Mouse (Mus musculus): ENCODE results near the gene Noct.

Noct gene

GRCm38 (mm10) chr3:51221847-51222246 is 2.4 kb upstream of the Noct start:
- H3K4me3 ChIP-seq (replicated peaks; ENCODE audit: low read length), result peak overlapping the region; percentile 27
- peaks cover 70% of the 10 kb centered on the region for H3K4me1 ChIP-seq (replicated peaks; ENCODE audit: low read depth, low read length)
- H3K36me3 ChIP-seq (ENCODE audit: insufficient read depth, low read length), result peaks cover 7% of the 10 kb centered on the region
- H3K27me3 ChIP-seq (ENCODE audit: insufficient read depth, low read length), result no peaks in the 10 kb centered on the region
- TF ChIP-seq CTCF (conservative IDR thresholded peaks at IDR 0.05; ENCODE audit: low read length), result no peak
- no peak for TF ChIP-seq NANOG (IDR thresholded peaks at IDR 0.05; ENCODE audit: borderline replicate concordance, low read length)
- no peak for TF ChIP-seq POU5F1 (IDR thresholded peaks at IDR 0.05; ENCODE audit: borderline replicate concordance, low read length)
- H3K9me3 ChIP-seq (ENCODE audit: low read length), result no peaks in the 10 kb centered on the region

GRCm38 (mm10) chr3:51222302-51222701 is 1.9 kb upstream of the Noct start:
- H3K27me3 ChIP-seq (ENCODE audit: insufficient read depth, low read length), result no peaks in the 10 kb centered on the region
- H3K36me3 ChIP-seq (ENCODE audit: insufficient read depth, low read length), result peaks cover 9% of the 10 kb centered on the region
- H3K9me3 ChIP-seq (ENCODE audit: low read length), result no peaks in the 10 kb centered on the region
- TF ChIP-seq CTCF (conservative IDR thresholded peaks at IDR 0.05; ENCODE audit: low read length) (no peak), NANOG (IDR thresholded peaks at IDR 0.05; ENCODE audit: borderline replicate concordance, low read length) (no peak), POU5F1 (IDR thresholded peaks at IDR 0.05; ENCODE audit: borderline replicate concordance, low read length) (no peak)
- peak overlapping the region; percentile 29 for H3K4me3 ChIP-seq (replicated peaks; ENCODE audit: low read length)
- peaks cover 69% of the 10 kb centered on the region for H3K4me1 ChIP-seq (replicated peaks; ENCODE audit: low read depth, low read length)

- Histone ChIP-seq H3K36me3 (ENCODE audit: insufficient read depth, low read length) (peaks cover 9% of the 10 kb centered on the region), H3K4me1 (replicated peaks; ENCODE audit: low read depth, low read length) (peaks cover 69% of the 10 kb centered on the region)
Measured at GRCm38 (mm10) chr3:51222834-51223460, 1.3 kb upstream of the Noct start.

DNA sequence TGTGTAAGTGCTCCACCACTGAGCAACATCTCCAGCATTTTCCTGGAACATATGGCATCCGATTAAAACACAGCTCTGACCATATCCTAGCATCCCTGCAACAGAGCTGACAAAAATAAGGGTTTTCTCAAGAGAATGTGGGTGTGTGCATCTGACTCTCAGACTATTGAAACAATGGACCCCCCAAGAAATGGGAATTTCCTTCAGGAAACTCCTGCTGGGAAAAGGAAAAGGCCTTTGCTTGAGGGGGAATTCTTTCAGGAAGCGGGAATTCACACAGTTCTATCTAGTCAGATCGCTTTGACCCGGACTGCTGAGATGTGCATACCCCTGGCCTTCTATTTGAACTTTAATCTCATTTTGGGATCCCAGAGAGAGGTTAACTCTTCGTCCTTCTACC is 691 bp upstream of the Noct start:
- H3K36me3 ChIP-seq (ENCODE audit: insufficient read depth, low read length), result peaks cover 11% of the 10 kb centered on the region
- TF ChIP-seq POU5F1 (IDR thresholded peaks at IDR 0.05; ENCODE audit: borderline replicate concordance, low read length) (no peak), NANOG (IDR thresholded peaks at IDR 0.05; ENCODE audit: borderline replicate concordance, low read length) (peak; percentile 87)
- no peaks in the 10 kb centered on the region for H3K9me3 ChIP-seq (ENCODE audit: low read length)

More at GRCm38 (mm10) chr3:51222834-51223460, 1.3 kb upstream of the Noct start:
- TF ChIP-seq NANOG (IDR thresholded peaks at IDR 0.05; ENCODE audit: borderline replicate concordance, low read length), result no peak; the same call in 1 of the 2 replicates
- no peak for TF ChIP-seq POU5F1 (IDR thresholded peaks at IDR 0.05; ENCODE audit: borderline replicate concordance, low read length)
- no peak for TF ChIP-seq CTCF (conservative IDR thresholded peaks at IDR 0.05; ENCODE audit: low read length)
- Histone ChIP-seq H3K27me3 (ENCODE audit: insufficient read depth, low read length) (no peaks in the 10 kb centered on the region), H3K4me3 (replicated peaks; ENCODE audit: low read length) (peak overlapping the region; percentile 93), H3K9me3 (ENCODE audit: low read length) (no peaks in the 10 kb centered on the region)

GRCm38 (mm10) chr3:51225226-51225750 is 1.0 kb downstream of the Noct start:
- peak overlapping the region; percentile 93 for H3K4me3 ChIP-seq (replicated peaks; ENCODE audit: low read length)
- H3K9me3 ChIP-seq (ENCODE audit: low read length), result no peaks in the 10 kb centered on the region
- peaks cover 74% of the 10 kb centered on the region for H3K4me1 ChIP-seq (replicated peaks; ENCODE audit: low read depth, low read length)
- TF ChIP-seq CTCF (conservative IDR thresholded peaks at IDR 0.05; ENCODE audit: low read length) (no peak), POU5F1 (IDR thresholded peaks at IDR 0.05; ENCODE audit: borderline replicate concordance, low read length) (no peak), NANOG (IDR thresholded peaks at IDR 0.05; ENCODE audit: borderline replicate concordance, low read length) (no peak)
- no peaks in the 10 kb centered on the region for H3K27me3 ChIP-seq (ENCODE audit: insufficient read depth, low read length)
- peaks cover 26% of the 10 kb centered on the region for H3K36me3 ChIP-seq (ENCODE audit: insufficient read depth, low read length)

More for the DNA sequence above, 691 bp upstream of the Noct start:
- H3K4me1 ChIP-seq (replicated peaks; ENCODE audit: low read depth, low read length), result peaks cover 71% of the 10 kb centered on the region
- H3K27me3 ChIP-seq (ENCODE audit: insufficient read depth, low read length), result no peaks in the 10 kb centered on the region
- H3K4me3 ChIP-seq (replicated peaks; ENCODE audit: low read length), result peak overlapping the region; percentile 93

DNA sequence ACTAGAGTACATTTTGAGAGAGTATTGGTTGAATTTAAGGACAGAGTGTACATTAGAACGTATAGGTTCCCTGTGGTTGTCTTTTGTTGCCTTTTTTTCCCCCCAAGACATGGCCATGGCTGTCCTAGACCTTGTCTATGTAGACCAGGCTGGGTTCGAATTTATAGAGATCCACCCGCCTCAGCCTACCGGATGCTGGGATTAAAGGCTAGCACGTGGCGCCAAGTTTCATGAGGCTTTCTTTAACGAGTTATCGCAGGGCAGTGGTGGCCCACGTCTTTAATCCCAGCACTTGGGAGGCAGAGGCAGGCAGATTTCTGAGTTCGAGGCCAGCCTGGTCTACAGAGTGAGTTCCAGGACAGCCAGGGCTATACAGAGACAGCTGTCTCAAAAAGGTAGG is 1.7 kb downstream of the Noct start:
- no peaks in the 10 kb centered on the region for H3K27me3 ChIP-seq (ENCODE audit: insufficient read depth, low read length)
- H3K9me3 ChIP-seq (ENCODE audit: low read length), result no peaks in the 10 kb centered on the region
- peaks cover 33% of the 10 kb centered on the region for H3K36me3 ChIP-seq (ENCODE audit: insufficient read depth, low read length)
- peaks cover 74% of the 10 kb centered on the region for H3K4me1 ChIP-seq (replicated peaks; ENCODE audit: low read depth, low read length)
- H3K4me3 ChIP-seq (replicated peaks; ENCODE audit: low read length), result peak overlapping the region; percentile 93
- TF ChIP-seq NANOG (IDR thresholded peaks at IDR 0.05; ENCODE audit: borderline replicate concordance, low read length), result no peak
- TF ChIP-seq CTCF (conservative IDR thresholded peaks at IDR 0.05; ENCODE audit: low read length), result no peak
- TF ChIP-seq POU5F1 (IDR thresholded peaks at IDR 0.05; ENCODE audit: borderline replicate concordance, low read length), result no peak

DNA sequence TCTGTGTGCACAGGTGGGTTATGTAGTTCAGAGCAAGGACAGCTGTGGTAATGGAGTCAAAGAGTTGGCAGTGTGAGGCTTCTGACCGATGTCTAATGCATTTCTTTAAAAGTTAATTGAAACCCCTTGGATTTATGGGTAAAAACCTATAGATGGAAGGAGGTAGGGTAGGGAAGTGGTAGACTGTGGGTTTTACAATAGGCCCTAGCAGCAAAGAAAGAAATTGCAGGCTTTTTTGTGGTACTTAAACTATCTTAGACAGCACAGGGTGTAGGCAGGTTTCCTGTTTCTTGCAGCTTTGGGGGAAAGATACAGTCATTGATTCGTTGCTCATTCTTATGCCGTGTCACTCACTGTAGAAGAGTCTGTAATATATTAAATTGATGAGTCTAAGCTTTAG is 2.4 kb downstream of the Noct start:
- H3K4me1 ChIP-seq (replicated peaks; ENCODE audit: low read depth, low read length), result peaks cover 74% of the 10 kb centered on the region
- H3K27me3 ChIP-seq (ENCODE audit: insufficient read depth, low read length), result no peaks in the 10 kb centered on the region
- no peaks in the 10 kb centered on the region for H3K9me3 ChIP-seq (ENCODE audit: low read length)
- peak overlapping the region; percentile 93 for H3K4me3 ChIP-seq (replicated peaks; ENCODE audit: low read length)
- peaks cover 40% of the 10 kb centered on the region for H3K36me3 ChIP-seq (ENCODE audit: insufficient read depth, low read length)
- no peak for TF ChIP-seq CTCF (conservative IDR thresholded peaks at IDR 0.05; ENCODE audit: low read length)
- TF ChIP-seq NANOG (IDR thresholded peaks at IDR 0.05; ENCODE audit: borderline replicate concordance, low read length), result no peak
- no peak for TF ChIP-seq POU5F1 (IDR thresholded peaks at IDR 0.05; ENCODE audit: borderline replicate concordance, low read length)

GRCm38 (mm10) chr3:51228038-51228820 is 4.0 kb downstream of the Noct start:
- H3K4me3 ChIP-seq (replicated peaks; ENCODE audit: low read length), result peak overlapping the region; percentile 30
- no peaks in the 10 kb centered on the region for H3K9me3 ChIP-seq (ENCODE audit: low read length)
- H3K27me3 ChIP-seq (ENCODE audit: insufficient read depth, low read length), result no peaks in the 10 kb centered on the region
- H3K36me3 ChIP-seq (ENCODE audit: insufficient read depth, low read length), result peaks cover 44% of the 10 kb centered on the region
- peaks cover 72% of the 10 kb centered on the region for H3K4me1 ChIP-seq (replicated peaks; ENCODE audit: low read depth, low read length)
- TF ChIP-seq NANOG (IDR thresholded peaks at IDR 0.05; ENCODE audit: borderline replicate concordance, low read length) (no peak), POU5F1 (IDR thresholded peaks at IDR 0.05; ENCODE audit: borderline replicate concordance, low read length) (no peak), CTCF (conservative IDR thresholded peaks at IDR 0.05; ENCODE audit: low read length) (peak; percentile 42)
